Mouse (Mus musculus) heart, embryonic 14.5 days (tissue): Measurements from ENCODE around the gene Mxi1. TPM values are rescaled to one million over a fixed set of nuclear protein-coding genes. Genes with fewer than 3 reads are reported as not detected.

ENCODE experiments used
- ATAC-seq: fragments of 200-750 bp; cut with Nextera tagmentation; 2 replicates; pipeline ENCODE4 v1.8.0; 2017; ENCODE audit warnings: low read depth, moderate TSS enrichment; ENCODE audit not compliant: insufficient number of reproducible peaks, insufficient read depth, low FRiP score
- H3K27ac ChIP-seq, 2 experiments: fragments of 200-500 bp in 1 of 2; fragments of 300-500 bp in 1 of 2; sonication (generic) in 1 of 2; replicated peaks in 1 of 2; 2 replicates each; pipeline ENCODE4 v1.5.1; 2012 to 2014; ENCODE audit warnings: low read depth in 2 of 2, low read length in 2 of 2, control low read depth in 1 of 2, mild to moderate bottlenecking in 1 of 2, mixed read lengths in 1 of 2; ENCODE audit not compliant: control insufficient read depth in 1 of 2, insufficient read depth in 1 of 2
- H3K27me3 ChIP-seq: fragments of 300-500 bp; sonication (generic); 2 replicates; pipeline ENCODE4 v1.6.1; 2014; ENCODE audit warnings: mild to moderate bottlenecking, low read length, control low read depth; ENCODE audit not compliant: control insufficient read depth, insufficient read depth
- H3K36me3 ChIP-seq: fragments of 300-500 bp; sonication (generic); 2 replicates; pipeline ENCODE4 v1.6.1; 2014; ENCODE audit warnings: mild to moderate bottlenecking, control low read depth, low read length, mixed read lengths; ENCODE audit not compliant: control insufficient read depth, insufficient read depth
- H3K4me1 ChIP-seq, 2 experiments: fragments of 200-500 bp in 1 of 2; fragments of 300-500 bp in 1 of 2; sonication (generic) in 1 of 2; 2 replicates each; pipeline ENCODE4 v1.6.1; 2012 to 2014; ENCODE audit warnings: low read length in 2 of 2, control low read depth in 1 of 2, mixed read lengths in 1 of 2; ENCODE audit not compliant: control insufficient read depth in 2 of 2, insufficient read depth in 2 of 2
- H3K4me2 ChIP-seq: fragments of 300-500 bp; sonication (generic); 2 replicates; pipeline ENCODE4 v1.6.1; 2014; ENCODE audit warnings: mild to moderate bottlenecking, low read length
- H3K4me3 ChIP-seq, 2 experiments: fragments of 200-500 bp in 1 of 2; fragments of 300-500 bp in 1 of 2; sonication (generic) in 1 of 2; 2 replicates each; pipeline ENCODE4 v1.5.1; 2012 to 2014; ENCODE audit warnings: low read length in 2 of 2, mild to moderate bottlenecking in 2 of 2, control low read depth in 1 of 2, low read depth in 1 of 2, moderate library complexity in 1 of 2; ENCODE audit not compliant: control insufficient read depth in 1 of 2, insufficient read depth in 1 of 2
- H3K9ac ChIP-seq: fragments of 300-500 bp; sonication (generic); 2 replicates; pipeline ENCODE4 v1.6.1; 2014; ENCODE audit warnings: mild to moderate bottlenecking, low read length
- H3K9me3 ChIP-seq: fragments of 300-500 bp; sonication (generic); 2 replicates; pipeline ENCODE4 v1.6.1; 2016; ENCODE audit warnings: low read length, control low read depth; ENCODE audit not compliant: control insufficient read depth
- WGBS: fragments of 180-500 bp; shearing (Covaris S2); extraction: QIAGEN DNeasy Blood & Tissue Kit; methylation state at CpG from one replicate; pipeline ENCODE4 v1.1.7; 2014; 5-methylcytosine and 5-hydroxymethylcytosine counted together
- polyA plus RNA-seq: library from polyadenylated mRNA; unstranded; fragments of >200 nt; fragmentation: Nextera tagmentation; extraction: Ambion mirVana; gene quantifications from 2 replicates; pipeline ENCODE4 v1.2.1, GENCODE M21; 2014

Mxi1 gene
- polyA plus RNA-seq, 1 experiment from 2014 or later, result 49.7 TPM

DNA sequence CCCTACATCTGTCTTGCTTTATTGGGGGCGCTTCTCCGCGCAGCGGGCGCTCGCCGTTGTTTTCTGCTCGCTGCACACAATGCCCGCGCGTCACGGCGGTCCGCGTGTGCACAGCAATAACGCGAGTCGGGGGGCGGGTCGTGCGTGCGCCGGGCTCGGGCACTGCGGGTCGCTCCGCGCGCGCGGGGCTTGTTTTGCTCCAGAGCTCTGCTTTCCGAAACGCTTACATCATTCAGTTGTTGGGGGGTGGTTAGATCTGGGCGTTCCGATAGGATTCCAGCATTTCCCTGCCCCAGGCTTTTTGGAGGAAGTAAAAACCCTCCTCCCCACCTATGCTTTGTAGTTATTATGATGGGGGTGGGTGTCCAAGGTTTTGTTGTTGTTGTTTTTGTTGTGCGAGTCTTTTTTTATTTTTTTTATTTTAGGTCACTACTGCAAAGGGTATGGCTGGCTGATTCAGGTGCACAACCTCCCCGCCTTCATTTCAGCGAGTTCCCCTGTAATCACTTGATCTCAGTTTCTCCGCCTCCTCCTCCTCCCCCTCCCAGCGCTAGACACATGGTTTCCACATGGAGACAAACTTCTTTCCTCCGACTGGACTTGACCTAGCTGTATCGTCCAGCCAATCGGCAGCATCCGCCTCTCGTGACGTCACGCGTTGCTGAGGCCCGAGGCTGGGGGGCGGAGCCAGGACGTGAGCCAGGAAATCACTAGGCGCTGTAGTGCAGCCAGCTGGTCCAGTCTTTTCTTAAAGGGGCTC is 3.5 kb downstream of the Mxi1 start:
- Histone ChIP-seq H3K9me3 (no peaks in the 10 kb centered on the region), H3K4me3 (peak overlapping the region; percentile 70 to 84), H3K36me3 (no peaks in the 10 kb centered on the region), H3K27me3 (no peaks in the 10 kb centered on the region), H3K9ac (peak overlapping the region; percentile 98), H3K4me1 (peaks cover 18 to 27% of the 10 kb centered on the region in 2 experiments), H3K27ac (peak overlapping the region; percentile 98 to 99), H3K4me2 (peak overlapping the region; percentile 94)
- ATAC-seq, result peak; percentile 82
- under 1% methylated on average over 52 of the region's 52 CpGs for WGBS

DNA sequence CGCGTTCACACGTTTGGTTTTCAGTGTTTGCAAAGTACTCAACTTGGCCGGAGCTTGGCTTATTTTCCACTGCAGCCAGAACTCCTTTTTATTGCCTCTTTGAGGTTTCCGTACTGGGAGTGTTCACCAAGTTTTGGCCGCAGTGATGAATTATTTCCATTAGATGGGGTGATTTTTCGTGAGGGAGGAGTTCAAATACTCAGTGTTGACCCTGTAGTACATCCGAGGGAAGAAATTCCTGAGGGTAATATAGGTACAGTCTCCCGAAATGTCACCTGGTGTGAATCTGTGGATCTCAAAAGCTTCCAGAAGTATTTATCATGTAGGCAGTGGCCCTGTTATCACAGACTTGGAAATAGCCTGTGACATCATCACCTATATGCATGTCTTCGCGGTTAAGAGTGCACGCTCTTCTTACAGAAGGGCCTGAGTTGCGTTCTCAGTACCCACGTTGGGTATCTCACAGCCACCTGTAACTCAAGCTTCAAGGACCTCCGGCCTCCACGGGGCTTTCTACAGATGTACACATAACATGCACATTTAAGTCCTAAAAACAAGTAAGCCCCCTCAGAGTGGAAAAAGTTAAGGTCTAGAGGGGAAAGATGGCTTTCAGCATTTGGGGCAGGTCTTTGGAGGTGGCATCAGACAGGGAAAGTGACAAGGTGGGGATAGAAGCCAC is 4.4 kb downstream of the Mxi1 start:
- H3K9me3 ChIP-seq, result no peaks in the 10 kb centered on the region
- 35% methylated on average over 16 of the region's 16 CpGs for WGBS
- peak overlapping the region; percentile 94 for H3K4me2 ChIP-seq
- ATAC-seq, result no peak
- peak overlapping the region; percentile 44 to 84 for H3K4me3 ChIP-seq
- peak overlapping the region; percentile 60 for H3K9ac ChIP-seq
- H3K36me3 ChIP-seq, result no peaks in the 10 kb centered on the region
- peak overlapping the region; percentile 80 to 99 for H3K27ac ChIP-seq
- no peaks in the 10 kb centered on the region for H3K27me3 ChIP-seq
- peaks cover 18 to 28% of the 10 kb centered on the region in 2 experiments for H3K4me1 ChIP-seq

DNA sequence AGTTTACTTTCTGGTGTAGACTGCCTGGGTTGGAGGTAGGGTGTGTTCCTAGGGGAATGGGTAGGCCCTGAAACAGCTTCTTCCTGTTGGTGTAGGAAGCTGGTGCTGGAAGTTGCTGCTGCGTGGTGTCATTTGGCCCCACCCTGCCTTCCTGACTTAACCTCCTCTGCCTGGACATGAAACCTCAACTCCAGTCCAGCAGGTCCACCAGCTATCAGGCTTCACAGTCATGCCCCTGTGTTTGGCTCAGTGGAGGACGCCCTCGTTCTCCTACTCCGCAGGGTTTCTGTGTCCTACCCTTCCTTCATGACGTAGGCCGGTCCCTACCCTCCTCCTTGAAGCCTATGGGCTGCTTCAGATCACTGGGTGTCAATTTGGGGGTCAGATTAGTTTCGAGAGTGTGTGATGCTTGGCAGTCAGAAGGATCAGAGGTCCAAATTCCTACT is 4.9 kb downstream of the Mxi1 start:
- no peak for ATAC-seq
- Histone ChIP-seq H3K4me1 (peaks cover 18 to 29% of the 10 kb centered on the region in 2 experiments), H3K36me3 (no peaks in the 10 kb centered on the region), H3K4me2 (peak overlapping the region; percentile 94), H3K4me3 (no peak overlapping the region), H3K9me3 (no peaks in the 10 kb centered on the region), H3K9ac (peak overlapping the region; percentile 60; the same call in 1 of the 2 replicates), H3K27me3 (no peaks in the 10 kb centered on the region), H3K27ac (peak overlapping the region in 1 of 2 experiments; percentile 99; a peak in 2 of 4 replicates)
- 78% methylated on average over 7 of the region's 7 CpGs for WGBS

DNA sequence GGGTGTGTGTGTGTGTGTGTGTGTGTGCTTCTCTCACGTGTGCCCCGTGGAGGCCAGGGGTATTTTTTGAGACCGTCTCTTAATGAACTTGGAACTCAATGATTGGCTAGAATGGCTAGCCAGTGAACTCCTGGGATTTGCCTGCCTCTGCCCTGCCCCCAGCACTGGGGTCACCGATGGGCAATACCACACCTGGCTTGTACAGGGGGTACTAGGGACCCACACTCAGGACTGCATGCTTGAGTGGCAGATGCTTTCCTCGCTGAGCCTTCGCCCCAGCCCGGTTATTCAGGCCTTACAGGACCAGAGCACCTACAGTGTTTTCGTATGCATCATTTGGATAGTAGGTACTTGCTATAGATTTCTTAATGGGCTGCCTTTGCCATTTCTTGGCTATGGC is 5.8 kb downstream of the Mxi1 start:
- H3K9ac ChIP-seq, result no peak overlapping the region
- no peak for ATAC-seq
- H3K27me3 ChIP-seq, result no peaks in the 10 kb centered on the region
- H3K4me1 ChIP-seq, result peaks cover 21 to 38% of the 10 kb centered on the region in 2 experiments
- H3K4me3 ChIP-seq, result no peak overlapping the region
- no peaks in the 10 kb centered on the region for H3K36me3 ChIP-seq
- no peak overlapping the region for H3K27ac ChIP-seq
- no peak overlapping the region for H3K4me2 ChIP-seq
- H3K9me3 ChIP-seq, result no peaks in the 10 kb centered on the region
- WGBS, result 86% methylated on average over 8 of the region's 8 CpGs

DNA sequence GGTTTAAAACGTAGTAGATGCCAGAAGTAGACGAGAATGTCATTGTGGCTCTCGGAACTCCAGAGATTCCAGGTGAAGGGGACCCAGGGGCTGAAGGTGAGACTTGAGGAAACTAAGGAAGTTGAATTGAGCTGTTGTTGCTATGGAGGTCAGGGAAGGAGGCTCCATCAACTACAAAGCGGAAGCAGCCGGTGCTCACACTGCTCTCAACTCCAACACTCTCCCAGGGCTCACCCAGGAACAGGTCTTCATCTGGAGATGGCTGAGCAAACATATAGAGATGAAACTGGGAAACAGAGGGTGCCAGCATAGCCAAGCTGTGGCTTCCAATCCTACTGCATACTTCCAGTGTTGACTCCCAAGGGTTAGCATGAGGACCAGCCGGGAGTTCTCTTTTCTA is 6.6 kb downstream of the Mxi1 start:
- Histone ChIP-seq H3K4me2 (no peak overlapping the region), H3K4me3 (no peak overlapping the region), H3K27ac (no peak overlapping the region), H3K9ac (no peak overlapping the region), H3K27me3 (no peaks in the 10 kb centered on the region), H3K4me1 (peaks cover 24 to 40% of the 10 kb centered on the region in 2 experiments), H3K9me3 (no peaks in the 10 kb centered on the region), H3K36me3 (no peaks in the 10 kb centered on the region)
- WGBS, result 86% methylated on average over 6 of the region's 6 CpGs
- ATAC-seq, result no peak

DNA sequence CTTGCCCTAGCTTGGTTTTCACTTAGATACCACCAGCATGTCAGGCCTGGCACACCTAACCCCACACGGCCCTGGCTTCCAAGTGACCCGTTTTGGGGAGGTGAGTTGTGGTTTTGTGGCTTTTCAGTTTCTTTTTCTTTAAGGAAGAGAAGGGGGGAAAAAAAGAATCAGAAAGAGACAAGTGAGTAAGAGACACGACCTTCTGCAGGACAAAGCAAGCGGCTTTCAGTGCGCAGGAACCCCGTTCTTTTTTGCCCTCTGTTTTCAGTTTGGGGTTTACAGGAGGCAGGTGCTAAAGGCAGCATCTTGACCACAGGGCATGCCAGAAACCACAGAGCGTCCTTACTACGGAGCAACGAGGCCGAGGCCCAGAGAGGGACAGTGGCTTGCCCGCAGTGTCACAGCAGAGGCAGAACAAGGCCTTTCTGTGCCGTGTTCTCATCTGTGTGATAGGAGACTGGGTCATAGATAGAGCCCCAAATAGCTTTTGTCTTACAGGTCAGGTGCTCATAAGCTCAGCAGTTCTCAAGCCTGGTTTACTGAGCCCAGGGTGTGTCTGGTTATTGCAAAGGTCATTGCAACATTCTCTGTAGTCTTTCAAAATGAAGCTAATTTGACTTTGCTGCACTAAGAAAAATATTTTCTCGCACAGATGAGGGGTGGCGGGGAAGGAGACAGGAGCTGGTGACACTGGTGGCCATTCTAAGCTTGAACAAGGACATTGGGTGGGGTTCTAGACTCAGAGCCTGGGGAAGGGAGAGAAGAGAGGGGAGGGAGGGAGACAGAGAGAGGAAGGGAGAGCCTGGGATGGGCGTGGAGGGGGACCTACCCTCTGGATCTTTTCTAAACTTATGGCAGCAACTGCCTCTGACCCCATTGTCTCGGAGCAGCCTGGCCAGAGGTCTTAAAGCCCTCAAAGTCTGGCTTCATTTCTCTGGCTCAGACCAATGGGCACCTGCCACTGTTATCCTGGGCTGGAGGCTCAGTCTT is 8.1 kb downstream of the Mxi1 start:
- 74% methylated on average over 16 of the region's 16 CpGs for WGBS
- no peak for ATAC-seq
- Histone ChIP-seq H3K9ac (0 out of 2 replicates have a peak overlapping the region, but pooled peaks have one; percentile 22), H3K9me3 (no peaks in the 10 kb centered on the region), H3K36me3 (no peaks in the 10 kb centered on the region), H3K4me3 (no peak overlapping the region), H3K4me1 (peaks cover 24 to 40% of the 10 kb centered on the region in 2 experiments), H3K27me3 (no peaks in the 10 kb centered on the region), H3K27ac (peak overlapping the region in 1 of 2 experiments; percentile 38; a peak in 1 of 4 replicates), H3K4me2 (no peak overlapping the region)
